Mouse (Mus musculus) heart, postnatal 0 days (tissue): Measurements from ENCODE around the gene Begain.

ENCODE experiments used
- CTCF ChIP-seq: IDR thresholded peaks from 2 replicates; pipeline ENCODE4 v1.5.1; 2016; ENCODE audit warnings: antibody characterized with exemption, control low read depth, low read depth
- EP300 ChIP-seq: IDR thresholded peaks from 2 replicates; pipeline ENCODE4 v1.6.1; 2016; ENCODE audit warnings: antibody characterized with exemption, low read depth

- TF ChIP-seq CTCF (no peak), EP300 (no peak)
These were observed 22.6 kb upstream of the Begain start for GRCm38 (mm10) chr12:109090456-109091130.
